In the genomic region with DNA sequence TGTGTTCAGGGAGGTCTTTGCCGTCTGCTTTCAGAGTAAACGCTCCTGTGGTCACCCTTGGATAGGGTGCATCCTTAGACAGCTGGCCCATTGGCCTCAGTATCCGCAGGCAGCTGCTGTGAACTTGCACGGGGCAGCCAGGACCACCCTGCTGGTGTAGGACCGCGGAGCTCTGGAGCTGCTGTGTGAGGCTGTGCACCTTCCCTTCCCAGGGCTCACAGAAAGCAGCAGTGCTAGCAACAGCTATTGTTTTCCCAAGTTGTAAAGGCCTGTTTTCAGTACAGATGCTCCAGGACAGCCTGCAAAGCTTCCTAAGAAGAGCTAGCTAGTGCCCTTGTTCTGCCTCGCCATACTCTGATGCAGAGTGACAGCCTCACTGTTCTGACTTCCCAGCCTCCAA, we compare ENCODE assay signal across 24 mouse cellular contexts.
DNase-seq lines count a peak whose midpoint lies in the region; ATAC-seq and TF ChIP-seq lines count a peak whose summit lies in the region.
"Had no signal": no experiment of that assay in that cellular context is flagged by ENCODE, and none has a peak within 500 bp of the region (broad histone marks: within the 10 kb centered on the region; RNA-seq: fewer than 3 reads in every experiment).

No protein-coding gene starts in this region.

- no peaks in the 10 kb centered on the region for H3K9me3 ChIP-seq in forebrain, embryonic 13.5 days (replicated peaks)
- H3K9me3 ChIP-seq in forebrain, embryonic 15.5 days, result no peaks in the 10 kb centered on the region
- no peaks in the 10 kb centered on the region for H3K9me3 ChIP-seq in midbrain, embryonic 10.5 days (replicated peaks)
- H3K9me3 ChIP-seq in midbrain, postnatal 0 days (ENCODE audit: low read length), result no peaks in the 10 kb centered on the region
- no peaks in the 10 kb centered on the region for H3K9me3 ChIP-seq in embryonic facial prominence, embryonic 13.5 days
- no peaks in the 10 kb centered on the region for H3K9me3 ChIP-seq in midbrain, embryonic 13.5 days
- H3K9me3 ChIP-seq: G1E; heart, embryonic 15.5 days; megakaryocyte, embryonic 14.5 days had no signal

- no peak overlapping the region for H3K4me2 ChIP-seq in forebrain, embryonic 13.5 days
- H3K4me2 ChIP-seq in forebrain, embryonic 15.5 days (replicated peaks), result no peak overlapping the region
- no peak overlapping the region for H3K4me2 ChIP-seq in midbrain, postnatal 0 days (ENCODE audit: low read depth, low read length, poor library complexity, severe bottlenecking)
- H3K4me2 ChIP-seq in embryonic facial prominence, embryonic 13.5 days, result no peak overlapping the region
- no peak overlapping the region for H3K4me2 ChIP-seq in midbrain, embryonic 13.5 days (replicated peaks)
- H3K4me2 ChIP-seq: heart, embryonic 15.5 days had no signal

- H3K9ac ChIP-seq in forebrain, embryonic 13.5 days, result 0 out of 2 replicates have a peak overlapping the region, but pooled peaks have one; percentile 34
- H3K9ac ChIP-seq in forebrain, embryonic 15.5 days (replicated peaks), result no peak overlapping the region
- no peak overlapping the region for H3K9ac ChIP-seq in midbrain, postnatal 0 days (replicated peaks; ENCODE audit: low read length, poor library complexity, severe bottlenecking)
- H3K9ac ChIP-seq in embryonic facial prominence, embryonic 13.5 days, result peak overlapping the region; percentile 27; the same call in 1 of the 2 replicates
- H3K9ac ChIP-seq in midbrain, embryonic 13.5 days (replicated peaks), result peak overlapping the region; percentile 32; the same call in 1 of the 2 replicates
- H3K9ac ChIP-seq: heart, embryonic 15.5 days; liver, postnatal 0 days had no signal

- no peaks in the 10 kb centered on the region for H3K36me3 ChIP-seq in forebrain, embryonic 13.5 days (ENCODE audit: poor library complexity, severe bottlenecking)
- H3K36me3 ChIP-seq in forebrain, embryonic 15.5 days, result no peaks in the 10 kb centered on the region
- no peaks in the 10 kb centered on the region for H3K36me3 ChIP-seq in midbrain, embryonic 10.5 days
- no peaks in the 10 kb centered on the region for H3K36me3 ChIP-seq in midbrain, postnatal 0 days (ENCODE audit: insufficient read depth, low read length)
- H3K36me3 ChIP-seq in embryonic facial prominence, embryonic 13.5 days, result no peaks in the 10 kb centered on the region
- no peaks in the 10 kb centered on the region for H3K36me3 ChIP-seq in midbrain, embryonic 13.5 days
- H3K36me3 ChIP-seq: heart, embryonic 15.5 days had no signal

- TF ChIP-seq CTCF in midbrain, postnatal 0 days (IDR thresholded peaks at IDR 0.05), result no peak

- no peak for ATAC-seq in forebrain, embryonic 13.5 days
- ATAC-seq in forebrain, embryonic 15.5 days (replicated peaks), result no peak
- ATAC-seq in midbrain, postnatal 0 days (ENCODE audit: low FRiP score), result no peak
- no peak for ATAC-seq in embryonic facial prominence, embryonic 13.5 days (ENCODE audit: insufficient number of reproducible peaks, insufficient read depth, low FRiP score, low TSS enrichment, low read depth)
- no peak for ATAC-seq in midbrain, embryonic 13.5 days
- ATAC-seq: liver, postnatal 0 days had no signal

- 35% methylated on average over 7 of the region's 7 CpGs for WGBS in forebrain, embryonic 13.5 days
- 28% methylated on average over 7 of the region's 7 CpGs for WGBS in forebrain, embryonic 15.5 days
- WGBS in midbrain, embryonic 10.5 days, result 28% methylated on average over 7 of the region's 7 CpGs
- 19% methylated on average over 7 of the region's 7 CpGs for WGBS in midbrain, postnatal 0 days
- 40% methylated on average over 7 of the region's 7 CpGs for WGBS in embryonic facial prominence, embryonic 13.5 days
- WGBS in midbrain, embryonic 13.5 days, result 23% methylated on average over 7 of the region's 7 CpGs

- H3K4me1 ChIP-seq in forebrain, embryonic 13.5 days, result peaks cover 49% of the 10 kb centered on the region
- H3K4me1 ChIP-seq in forebrain, embryonic 15.5 days, result peaks cover 16% of the 10 kb centered on the region
- H3K4me1 ChIP-seq in midbrain, embryonic 10.5 days, result peaks cover 77% of the 10 kb centered on the region
- H3K4me1 ChIP-seq in midbrain, postnatal 0 days (ENCODE audit: insufficient read depth, low read length), result 0 out of 2 replicates have a peak, but pooled peaks cover 5% of the 10 kb centered on the region
- H3K4me1 ChIP-seq in embryonic facial prominence, embryonic 13.5 days, result peaks cover 79% of the 10 kb centered on the region
- peaks cover 57% of the 10 kb centered on the region for H3K4me1 ChIP-seq in midbrain, embryonic 13.5 days (replicated peaks)

- no peak overlapping the region for H3K27ac ChIP-seq in forebrain, embryonic 13.5 days
- H3K27ac ChIP-seq in forebrain, embryonic 15.5 days (replicated peaks), result no peak overlapping the region
- peak overlapping the region; percentile 76 for H3K27ac ChIP-seq in midbrain, embryonic 10.5 days (replicated peaks)
- H3K27ac ChIP-seq in midbrain, postnatal 0 days (ENCODE audit: low read depth, low read length), result no peak overlapping the region
- H3K27ac ChIP-seq in embryonic facial prominence, embryonic 13.5 days, result no peak overlapping the region
- peak overlapping the region; percentile 56 for H3K27ac ChIP-seq in midbrain, embryonic 13.5 days
- H3K27ac ChIP-seq: heart, adult 2 months; heart, embryonic 15.5 days; kidney, postnatal 0 days had no signal

- DNase-seq in midbrain, embryonic 10.5 days (ENCODE audit: low spot score), result no peak
- no peak for DNase-seq in midbrain, postnatal 0 days (ENCODE audit: low spot score)
- no peak for DNase-seq in thymus, postnatal 14 days
- no peak for DNase-seq in testis, postnatal 10 days (ENCODE audit: low spot score)
- DNase-seq: adrenal gland, postnatal 14 days; cerebellum, adult 11-12 months; cerebellum, postnatal 25 days; embryo, embryonic 11 days; gastrocnemius, postnatal 25 days; heart, adult 2 months; kidney, adult 11 months; layer of hippocampus, postnatal 36 days; liver, postnatal 0 days; right cerebral cortex, postnatal 25 days; thymus, adult 18-20 months had no signal

- no peaks in the 10 kb centered on the region for H3K27me3 ChIP-seq in forebrain, embryonic 13.5 days
- no peaks in the 10 kb centered on the region for H3K27me3 ChIP-seq in forebrain, embryonic 15.5 days
- H3K27me3 ChIP-seq in midbrain, embryonic 10.5 days (ENCODE audit: low read depth, poor library complexity, severe bottlenecking), result 0 out of 2 replicates have a peak, but pooled peaks cover 4% of the 10 kb centered on the region
- no peaks in the 10 kb centered on the region for H3K27me3 ChIP-seq in midbrain, postnatal 0 days (ENCODE audit: insufficient read depth, low read length)
- no peaks in the 10 kb centered on the region for H3K27me3 ChIP-seq in embryonic facial prominence, embryonic 13.5 days
- H3K27me3 ChIP-seq in midbrain, embryonic 13.5 days, result 0 out of 2 replicates have a peak, but pooled peaks cover 2% of the 10 kb centered on the region
- H3K27me3 ChIP-seq: heart, embryonic 15.5 days; megakaryocyte, embryonic 14.5 days had no signal

- no peak overlapping the region for H3K4me3 ChIP-seq in forebrain, embryonic 13.5 days
- no peak overlapping the region for H3K4me3 ChIP-seq in forebrain, embryonic 15.5 days
- H3K4me3 ChIP-seq in midbrain, embryonic 10.5 days, result no peak overlapping the region
- no peak overlapping the region for H3K4me3 ChIP-seq in midbrain, postnatal 0 days (ENCODE audit: low read depth, low read length)
- no peak overlapping the region for H3K4me3 ChIP-seq in embryonic facial prominence, embryonic 13.5 days
- H3K4me3 ChIP-seq in midbrain, embryonic 13.5 days (replicated peaks), result no peak overlapping the region
- H3K4me3 ChIP-seq: heart, adult 2 months; heart, embryonic 15.5 days; megakaryocyte, embryonic 14.5 days; myocyte had no signal

Comparison
In these comparisons a context has a peak if more than half of its experiments do, and no peak if none do; other contexts are left out.
1. H3K27ac ChIP-seq: peak in midbrain, embryonic 10.5 days (single experiment) and midbrain, embryonic 13.5 days (single experiment); none in forebrain, embryonic 13.5 days (single experiment), forebrain, embryonic 15.5 days (single experiment), midbrain, postnatal 0 days (single experiment) and embryonic facial prominence, embryonic 13.5 days (single experiment).
2. H3K9ac ChIP-seq: peak in forebrain, embryonic 13.5 days (single experiment), embryonic facial prominence, embryonic 13.5 days (single experiment) and midbrain, embryonic 13.5 days (single experiment); none in forebrain, embryonic 15.5 days (single experiment) and midbrain, postnatal 0 days (single experiment).